Mouse (Mus musculus) G1E (cell line): ENCODE measurements around the gene Rpl36.

ENCODE experiments used
- CTCF ChIP-seq: IDR thresholded peaks from 2 replicates; pipeline ENCODE4 v1.5.1; 2012; ENCODE audit warnings: low read depth, low read length, inconsistent platforms, mixed read lengths
- GATA1 ChIP-seq: IDR thresholded peaks from 2 replicates; pipeline ENCODE4 v1.6.1; 2012; ENCODE audit warnings: borderline replicate concordance, low read length, inconsistent platforms, mixed read lengths
- TAL1 ChIP-seq: conservative IDR thresholded peaks from 2 replicates; pipeline ENCODE4 v1.6.1; 2012; ENCODE audit warnings: low read depth, low read length, inconsistent platforms, mixed read lengths

GRCm38 (mm10) chr17:56631807-56632206, 18.6 kb downstream of the Rpl36 start:
- TF ChIP-seq CTCF (no peak), GATA1 (no peak), TAL1 (no peak)
